Mouse (Mus musculus): ENCODE data around the gene Gopc.

- no peak for TF ChIP-seq CTCF (IDR thresholded peaks at IDR 0.05; ENCODE audit: low read depth, low read length)
- TF ChIP-seq POLR2A (IDR thresholded peaks at IDR 0.05; ENCODE audit: extremely low read depth, insufficient read depth, low read length) = peak; percentile 82
Measured at GRCm38 (mm10) chr10:52381845-52382591, at the start of gene Gopc.

Measured in liver, adult 2 months (tissue).